Mouse (Mus musculus) large intestine, adult 2 months (tissue): ENCODE measurements around the gene Ptprr. TPM values are rescaled to one million over a fixed set of nuclear protein-coding genes. Genes with fewer than 3 reads are reported as not detected.

Experiments used
- DNase-seq: peaks from one replicate; pipeline ENCODE4 v3.0.0-alpha.2; 2012; ENCODE audit warnings: low read depth, low spot score
- WGBS: fragments of 180-500 bp; shearing (Covaris S2); methylation state at CpG from one replicate; pipeline ENCODE4 v1.1.7; 2018; 5-methylcytosine and 5-hydroxymethylcytosine counted together
- polyA plus RNA-seq: library from polyadenylated mRNA; depleted of rRNA; stranded (reverse); fragments of >200 nt; gene quantifications from 2 replicates; pipeline ENCODE4 v1.2.3, GENCODE M21; 2012

Gene Ptprr
- polyA plus RNA-seq, 1 experiment = 17.7 TPM

- DNase-seq = no peak
- WGBS = 94% methylated on average over 39 of the region's 39 CpGs
Measured at GRCm38 (mm10) chr10:116113867-116114474, 96.0 kb downstream of the Ptprr start, which contains the start of gene 4933416C03Rik. Gene 4933416C03Rik (minus strand): TSS chr10:116113917.

- no peak for DNase-seq
- 31% methylated on average over 4 of the region's 4 CpGs for WGBS
Measured at GRCm38 (mm10) chr10:116115881-116116677, 98.1 kb downstream of the Ptprr start.

GRCm38 (mm10) chr10:116117060-116117459 lies 99.0 kb downstream of the Ptprr start:
- DNase-seq = no peak
- 42% methylated on average over 8 of the region's 8 CpGs for WGBS

GRCm38 (mm10) chr10:116121463-116121862 lies 103.5 kb downstream of the Ptprr start:
- 87% methylated on average over 2 of the region's 2 CpGs for WGBS
- no peak for DNase-seq

- DNase-seq = no peak
- 85% methylated on average over 2 of the region's 2 CpGs for WGBS
Measured at GRCm38 (mm10) chr10:116123808-116124207, 105.8 kb downstream of the Ptprr start.

GRCm38 (mm10) chr10:116125364-116125763 lies 107.4 kb downstream of the Ptprr start:
- DNase-seq = no peak
- 72% methylated on average over 5 of the region's 5 CpGs for WGBS

- WGBS = 69% methylated on average over 3 of the region's 3 CpGs
Measured at GRCm38 (mm10) chr10:116130401-116130800, 112.4 kb downstream of the Ptprr start.

GRCm38 (mm10) chr10:116131223-116131622 lies 113.2 kb downstream of the Ptprr start:
- no peak for DNase-seq
- WGBS = 78% methylated on average over 4 of the region's 4 CpGs

More at GRCm38 (mm10) chr10:116130401-116130800, 112.4 kb downstream of the Ptprr start:
- DNase-seq = no peak

GRCm38 (mm10) chr10:116132233-116132632 lies 114.2 kb downstream of the Ptprr start:
- WGBS = 72% methylated on average over 4 of the region's 4 CpGs
- DNase-seq = no peak

- WGBS = 71% methylated on average over 2 of the region's 2 CpGs
- DNase-seq = no peak
Measured at GRCm38 (mm10) chr10:116135187-116135586, 117.2 kb downstream of the Ptprr start.

GRCm38 (mm10) chr10:116140226-116140625 lies 122.2 kb downstream of the Ptprr start:
- WGBS = 87% methylated on average over 8 of the region's 8 CpGs
- no peak for DNase-seq

- WGBS = 89% methylated on average over 10 of the region's 10 CpGs
- DNase-seq = no peak
Measured at GRCm38 (mm10) chr10:116143684-116144083, 125.7 kb downstream of the Ptprr start.

GRCm38 (mm10) chr10:116146091-116146490 lies 128.1 kb downstream of the Ptprr start:
- 74% methylated on average over 9 of the region's 9 CpGs for WGBS
- no peak for DNase-seq

GRCm38 (mm10) chr10:116154707-116155106 lies 136.7 kb downstream of the Ptprr start:
- 81% methylated on average over 5 of the region's 5 CpGs for WGBS
- no peak for DNase-seq

- 65% methylated on average over 1 of the region's 1 CpGs for WGBS
- DNase-seq = no peak
Measured at GRCm38 (mm10) chr10:116156699-116157098, 138.7 kb downstream of the Ptprr start.

- 68% methylated on average over 12 of the region's 12 CpGs for WGBS
- no peak for DNase-seq
Measured at GRCm38 (mm10) chr10:116162338-116162737, 144.3 kb downstream of the Ptprr start.

- DNase-seq = no peak
- WGBS = 28% methylated on average over 10 of the region's 10 CpGs
Measured at GRCm38 (mm10) chr10:116175324-116175883, 157.4 kb downstream of the Ptprr start.

GRCm38 (mm10) chr10:116177390-116178179 lies 159.6 kb downstream of the Ptprr start:
- no peak for DNase-seq
- WGBS = 5% methylated on average over 21 of the region's 21 CpGs

GRCm38 (mm10) chr10:116181235-116181634 lies 163.2 kb downstream of the Ptprr start:
- WGBS = 85% methylated on average over 5 of the region's 5 CpGs
- DNase-seq = no peak

- no peak for DNase-seq
- 69% methylated on average over 5 of the region's 5 CpGs for WGBS
Measured at GRCm38 (mm10) chr10:116182221-116182620, 164.2 kb downstream of the Ptprr start.
